Mouse (Mus musculus) forebrain, embryonic 16.5 days (tissue): ENCODE results near the gene Fkbp5. TPM values are rescaled to one million over a fixed set of nuclear protein-coding genes. Genes with fewer than 3 reads are reported as not detected.

ENCODE experiments used
- ATAC-seq: fragments of 200-750 bp; cut with Nextera tagmentation; 2 replicates; pipeline ENCODE4 v1.8.0; 2017; ENCODE audit warnings: mild to moderate bottlenecking, moderate library complexity
- H3K27ac ChIP-seq: fragments of 300-500 bp; sonication (generic); 2 replicates; pipeline ENCODE4 v1.5.1; 2014; ENCODE audit warnings: low read length, control low read depth
- H3K27me3 ChIP-seq: fragments of 300-500 bp; sonication (generic); replicated peaks from 2 replicates; pipeline ENCODE4 v1.6.1; 2014; ENCODE audit warnings: low read length; ENCODE audit not compliant: control insufficient read depth, insufficient read depth
- H3K36me3 ChIP-seq: fragments of 300-500 bp; sonication (generic); 2 replicates; pipeline ENCODE4 v1.6.1; 2014; ENCODE audit not compliant: control insufficient read depth, insufficient read depth
- H3K4me1 ChIP-seq: fragments of 300-500 bp; sonication (generic); replicated peaks from 2 replicates; pipeline ENCODE4 v1.6.1; 2014; ENCODE audit warnings: low read length; ENCODE audit not compliant: control insufficient read depth, insufficient read depth
- H3K4me2 ChIP-seq: fragments of 300-500 bp; sonication (generic); 2 replicates; pipeline ENCODE4 v1.6.1; 2014; ENCODE audit warnings: mild to moderate bottlenecking, low read length, control low read depth
- H3K4me3 ChIP-seq: fragments of 300-500 bp; sonication (generic); replicated peaks from 2 replicates; pipeline ENCODE4 v1.5.1; 2014; ENCODE audit warnings: mild to moderate bottlenecking, low read length, control low read depth
- H3K9ac ChIP-seq: fragments of 300-500 bp; sonication (generic); replicated peaks from 2 replicates; pipeline ENCODE4 v1.6.1; 2014; ENCODE audit warnings: low read depth, low read length, control low read depth
- H3K9me3 ChIP-seq: fragments of 300-500 bp; sonication (generic); 2 replicates; pipeline ENCODE4 v1.6.1; 2016; ENCODE audit warnings: low read length; ENCODE audit not compliant: control insufficient read depth
- WGBS: fragments of 180-500 bp; shearing (Covaris S2); extraction: QIAGEN DNeasy Blood & Tissue Kit; methylation state at CpG from one replicate; pipeline ENCODE4 v1.1.7; 2014; 5-methylcytosine and 5-hydroxymethylcytosine counted together
- polyA plus RNA-seq: library from polyadenylated mRNA; unstranded; fragments of >200 nt; fragmentation: Nextera tagmentation; extraction: Ambion mirVana; gene quantifications from 2 replicates; pipeline ENCODE4 v1.2.1, GENCODE M21; 2015

The Fkbp5 gene
- polyA plus RNA-seq, 1 experiment from 2014 or later = 39.3 TPM

- no peaks in the 10 kb centered on the region for H3K9me3 ChIP-seq
- WGBS = 90% methylated on average over 3 of the region's 3 CpGs
- no peaks in the 10 kb centered on the region for H3K36me3 ChIP-seq
- H3K4me3 ChIP-seq = no peak overlapping the region
- H3K4me1 ChIP-seq = peaks cover 26% of the 10 kb centered on the region
- no peak overlapping the region for H3K4me2 ChIP-seq
- ATAC-seq = no peak
- H3K27ac ChIP-seq = no peak overlapping the region
- no peak overlapping the region for H3K9ac ChIP-seq
- H3K27me3 ChIP-seq = no peaks in the 10 kb centered on the region
Measured at GRCm38 (mm10) chr17:28519827-28520226, 2.5 kb upstream of the Fkbp5 start.

GRCm38 (mm10) chr17:28518615-28519071 is 1.3 kb upstream of the Fkbp5 start:
- no peaks in the 10 kb centered on the region for H3K9me3 ChIP-seq
- peak overlapping the region; percentile 59 for H3K4me3 ChIP-seq
- peak overlapping the region; percentile 94 for H3K4me2 ChIP-seq
- H3K36me3 ChIP-seq = no peaks in the 10 kb centered on the region
- H3K4me1 ChIP-seq = peaks cover 26% of the 10 kb centered on the region
- H3K27ac ChIP-seq = no peak overlapping the region; the same call in 1 of the 2 replicates
- no peaks in the 10 kb centered on the region; the same call in 1 of the 2 replicates for H3K27me3 ChIP-seq
- 12% methylated on average over 8 of the region's 8 CpGs for WGBS
- H3K9ac ChIP-seq = peak overlapping the region; percentile 77
- no peak for ATAC-seq

GRCm38 (mm10) chr17:28517956-28518614 is 758 bp upstream of the Fkbp5 start:
- ATAC-seq = peak; percentile 73
- Histone ChIP-seq H3K27me3 (no peaks in the 10 kb centered on the region; the same call in 1 of the 2 replicates), H3K9ac (peak overlapping the region; percentile 77), H3K36me3 (no peaks in the 10 kb centered on the region), H3K27ac (peak overlapping the region; percentile 69), H3K4me3 (peak overlapping the region; percentile 59), H3K4me2 (peak overlapping the region; percentile 94), H3K9me3 (no peaks in the 10 kb centered on the region), H3K4me1 (peaks cover 22% of the 10 kb centered on the region)
- WGBS = 1% methylated on average over 45 of the region's 46 CpGs

GRCm38 (mm10) chr17:28516881-28517280 is 446 bp downstream of the Fkbp5 start:
- Histone ChIP-seq H3K27me3 (no peaks in the 10 kb centered on the region; the same call in 1 of the 2 replicates), H3K9ac (no peak overlapping the region), H3K36me3 (no peaks in the 10 kb centered on the region), H3K4me1 (peaks cover 17% of the 10 kb centered on the region), H3K9me3 (no peaks in the 10 kb centered on the region), H3K4me3 (no peak overlapping the region), H3K4me2 (no peak overlapping the region), H3K27ac (no peak overlapping the region)
- ATAC-seq = no peak
- 76% methylated on average over 4 of the region's 4 CpGs for WGBS

GRCm38 (mm10) chr17:28515431-28516341 is 1.6 kb downstream of the Fkbp5 start:
- Histone ChIP-seq H3K4me3 (no peak overlapping the region), H3K9me3 (no peaks in the 10 kb centered on the region), H3K9ac (no peak overlapping the region), H3K4me2 (no peak overlapping the region), H3K27me3 (peaks cover 3% of the 10 kb centered on the region; the same call in 1 of the 2 replicates), H3K4me1 (peaks cover 20% of the 10 kb centered on the region), H3K27ac (no peak overlapping the region), H3K36me3 (no peaks in the 10 kb centered on the region)
- no peak for ATAC-seq
- 72% methylated on average over 10 of the region's 10 CpGs for WGBS

GRCm38 (mm10) chr17:28514555-28514954 is 2.8 kb downstream of the Fkbp5 start:
- no peak overlapping the region for H3K9ac ChIP-seq
- 71% methylated on average over 5 of the region's 5 CpGs for WGBS
- H3K4me3 ChIP-seq = no peak overlapping the region
- peaks cover 20% of the 10 kb centered on the region for H3K4me1 ChIP-seq
- no peak for ATAC-seq
- H3K27ac ChIP-seq = no peak overlapping the region
- H3K36me3 ChIP-seq = no peaks in the 10 kb centered on the region
- no peaks in the 10 kb centered on the region for H3K9me3 ChIP-seq
- H3K4me2 ChIP-seq = no peak overlapping the region
- peaks cover 3% of the 10 kb centered on the region; the same call in 1 of the 2 replicates for H3K27me3 ChIP-seq

DNA sequence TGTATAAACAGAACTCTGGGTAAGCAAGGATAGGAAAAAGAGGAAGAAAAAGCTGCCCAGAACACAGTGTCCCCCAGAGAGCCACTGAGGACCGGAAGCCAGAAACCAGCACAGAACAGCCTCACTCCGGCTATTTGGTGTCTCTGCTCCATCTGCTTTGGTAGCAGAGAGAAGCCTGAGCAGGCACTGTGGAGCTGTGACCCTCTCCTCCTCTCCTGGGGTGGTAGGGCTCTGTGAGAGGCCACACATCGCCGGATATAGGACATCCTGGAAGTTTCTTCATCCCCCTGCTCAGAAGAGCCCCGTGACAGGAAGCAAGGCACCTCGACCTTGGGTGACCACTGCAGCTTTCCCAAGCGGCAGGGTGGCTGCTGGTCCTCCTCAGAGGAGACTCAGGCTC is 3.5 kb downstream of the Fkbp5 start:
- Histone ChIP-seq H3K9ac (no peak overlapping the region), H3K4me3 (no peak overlapping the region), H3K27ac (no peak overlapping the region), H3K9me3 (no peaks in the 10 kb centered on the region), H3K4me1 (peaks cover 20% of the 10 kb centered on the region), H3K36me3 (no peaks in the 10 kb centered on the region), H3K27me3 (peaks cover 3% of the 10 kb centered on the region; the same call in 1 of the 2 replicates), H3K4me2 (no peak overlapping the region)
- no peak for ATAC-seq
- WGBS = 63% methylated on average over 7 of the region's 7 CpGs

DNA sequence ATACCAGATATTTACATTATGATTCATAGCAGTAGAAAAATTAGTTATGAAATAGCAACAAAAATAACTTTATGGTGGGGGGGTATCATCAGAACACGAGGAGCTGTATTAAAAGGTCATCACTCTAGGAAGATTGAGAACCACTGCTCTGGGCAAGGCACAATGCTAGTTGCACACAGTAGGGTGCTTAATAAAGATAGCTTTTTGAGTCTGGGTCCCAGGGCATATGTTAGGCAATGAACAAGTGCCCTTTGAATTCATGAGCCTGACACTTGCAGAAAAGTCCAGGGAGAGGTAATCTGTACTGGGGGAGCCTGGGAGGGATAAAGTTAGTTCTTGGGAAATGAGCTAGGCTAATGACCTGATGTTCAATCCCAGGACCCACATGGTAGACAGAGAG is 4.0 kb downstream of the Fkbp5 start:
- no peak overlapping the region for H3K27ac ChIP-seq
- H3K9ac ChIP-seq = no peak overlapping the region
- H3K4me2 ChIP-seq = no peak overlapping the region
- no peak overlapping the region for H3K4me3 ChIP-seq
- H3K36me3 ChIP-seq = no peaks in the 10 kb centered on the region
- H3K27me3 ChIP-seq = peaks cover 3% of the 10 kb centered on the region; the same call in 1 of the 2 replicates
- ATAC-seq = no peak
- H3K9me3 ChIP-seq = no peaks in the 10 kb centered on the region
- 79% methylated on average over 1 of the region's 1 CpGs for WGBS
- H3K4me1 ChIP-seq = peaks cover 16% of the 10 kb centered on the region

DNA sequence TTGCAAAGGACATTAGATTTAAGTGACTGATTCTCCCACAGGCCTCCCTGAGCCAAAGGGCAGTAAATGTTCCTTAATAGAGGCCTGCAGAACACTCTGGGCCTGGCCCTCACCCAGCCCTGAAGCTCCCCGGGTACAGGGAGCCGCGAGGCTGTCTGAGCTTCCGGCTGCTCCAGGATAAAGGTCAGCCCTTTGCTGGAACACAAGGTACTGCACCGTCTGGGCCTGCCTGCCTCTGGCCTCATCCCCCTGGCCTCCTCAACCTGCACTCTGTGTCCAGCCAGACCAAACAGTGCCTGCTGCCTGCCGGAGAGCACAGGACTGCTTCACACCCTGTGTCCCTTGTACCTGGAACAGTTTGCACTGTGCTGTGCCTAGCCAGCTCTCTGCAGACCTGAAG is 4.6 kb downstream of the Fkbp5 start:
- ATAC-seq = no peak
- Histone ChIP-seq H3K27me3 (peaks cover 3% of the 10 kb centered on the region; the same call in 1 of the 2 replicates), H3K4me3 (no peak overlapping the region), H3K9ac (no peak overlapping the region), H3K4me1 (peaks cover 11% of the 10 kb centered on the region), H3K4me2 (no peak overlapping the region), H3K27ac (no peak overlapping the region), H3K9me3 (no peaks in the 10 kb centered on the region), H3K36me3 (no peaks in the 10 kb centered on the region)
- WGBS = 53% methylated on average over 6 of the region's 6 CpGs
